Mouse (Mus musculus) cortical plate, adult 2 months (tissue): ENCODE data around the gene Adk. TPM values are rescaled to one million over a fixed set of nuclear protein-coding genes. Genes with fewer than 3 reads are reported as not detected.
"Not testable (repeated sequence)": the region's sequence is repeated elsewhere in the genome, so short reads cannot be mapped to it uniquely, and the experiment has no call there.

Experiments used
- H3K27ac ChIP-seq: fragments of 200-500 bp; 2 replicates; pipeline ENCODE4 v1.5.1; 2012; ENCODE audit warnings: low read length, control low read depth, inconsistent platforms; ENCODE audit not compliant: insufficient read depth
- H3K4me1 ChIP-seq: fragments of 200-500 bp; 2 replicates; pipeline ENCODE4 v1.6.1; 2011; ENCODE audit warnings: low read length; ENCODE audit not compliant: control insufficient read depth, insufficient read depth
- H3K4me3 ChIP-seq: fragments of 200-500 bp; 2 replicates; pipeline ENCODE4 v1.5.1; 2011; ENCODE audit warnings: mild to moderate bottlenecking, low read length, control low read depth; ENCODE audit not compliant: insufficient read depth
- CTCF ChIP-seq: fragments of 200-500 bp; IDR thresholded peaks from 2 replicates; pipeline ENCODE4 v1.5.1; 2011; ENCODE audit warnings: mild to moderate bottlenecking, control low read depth, low read length; ENCODE audit not compliant: insufficient read depth; ENCODE audit errors: extremely low read depth
- POLR2A ChIP-seq: fragments of 200-500 bp; IDR thresholded peaks from 2 replicates; pipeline ENCODE4 v1.6.1; 2011; ENCODE audit warnings: mild to moderate bottlenecking, low read length, control low read depth; ENCODE audit not compliant: insufficient read depth; ENCODE audit errors: extremely low read depth
- polyA plus RNA-seq: library from polyadenylated mRNA; depleted of rRNA; stranded (reverse); fragments of >200 nt; gene quantifications from 2 replicates; pipeline ENCODE4 v1.2.3, GENCODE M21; 2012

Gene Adk
- polyA plus RNA-seq, 1 experiment = 65.2 TPM

GRCm38 (mm10) chr14:21077939-21078338, 25.6 kb downstream of the Adk start:
- Histone ChIP-seq H3K27ac (no peak overlapping the region), H3K4me1 (peaks cover 4% of the 10 kb centered on the region; the same call in 1 of the 2 replicates), H3K4me3 (no peak overlapping the region)
- TF ChIP-seq CTCF (no peak), POLR2A (no peak)

- Histone ChIP-seq H3K27ac (no peak overlapping the region), H3K4me3 (no peak overlapping the region), H3K4me1 (peaks cover 4% of the 10 kb centered on the region; the same call in 1 of the 2 replicates)
- TF ChIP-seq CTCF = no peak
- TF ChIP-seq POLR2A = no peak
Observed at GRCm38 (mm10) chr14:21078511-21078910, 26.1 kb downstream of the Adk start.

DNA sequence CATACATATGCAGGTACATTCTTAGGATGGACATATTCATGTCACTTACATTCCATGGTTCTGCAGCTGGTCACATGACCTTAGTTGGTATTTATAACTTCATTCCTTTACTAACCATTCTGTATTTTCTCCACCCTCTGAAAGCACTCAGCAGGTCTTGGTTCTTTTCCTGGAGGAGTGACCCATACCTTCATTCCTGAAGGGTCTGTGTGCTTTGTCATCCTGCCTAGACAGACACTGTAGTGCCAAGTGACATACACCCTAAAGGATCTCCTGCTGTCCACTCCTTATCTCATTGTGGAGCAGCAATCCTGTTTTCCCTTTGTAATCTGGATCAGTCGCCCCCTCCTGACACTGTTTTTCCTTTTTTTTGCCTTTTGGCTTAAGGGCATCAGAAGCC, 30.4 kb downstream of the Adk start:
- Histone ChIP-seq H3K27ac (no peak overlapping the region), H3K4me1 (peaks cover 4% of the 10 kb centered on the region; the same call in 1 of the 2 replicates), H3K4me3 (no peak overlapping the region)
- TF ChIP-seq POLR2A (no peak), CTCF (no peak)

- Histone ChIP-seq H3K4me3 (no peak overlapping the region), H3K27ac (no peak overlapping the region)
- TF ChIP-seq POLR2A (no peak), CTCF (no peak)
Observed at GRCm38 (mm10) chr14:21085666-21086065, 33.3 kb downstream of the Adk start.

GRCm38 (mm10) chr14:21086106-21086505, 33.7 kb downstream of the Adk start:
- peaks cover 4% of the 10 kb centered on the region; the same call in 1 of the 2 replicates for H3K4me1 ChIP-seq
- H3K27ac ChIP-seq = no peak overlapping the region
- no peak overlapping the region for H3K4me3 ChIP-seq
- TF ChIP-seq CTCF = no peak
- no peak for TF ChIP-seq POLR2A

More at GRCm38 (mm10) chr14:21085666-21086065, 33.3 kb downstream of the Adk start:
- peaks cover 4% of the 10 kb centered on the region; the same call in 1 of the 2 replicates for H3K4me1 ChIP-seq

DNA sequence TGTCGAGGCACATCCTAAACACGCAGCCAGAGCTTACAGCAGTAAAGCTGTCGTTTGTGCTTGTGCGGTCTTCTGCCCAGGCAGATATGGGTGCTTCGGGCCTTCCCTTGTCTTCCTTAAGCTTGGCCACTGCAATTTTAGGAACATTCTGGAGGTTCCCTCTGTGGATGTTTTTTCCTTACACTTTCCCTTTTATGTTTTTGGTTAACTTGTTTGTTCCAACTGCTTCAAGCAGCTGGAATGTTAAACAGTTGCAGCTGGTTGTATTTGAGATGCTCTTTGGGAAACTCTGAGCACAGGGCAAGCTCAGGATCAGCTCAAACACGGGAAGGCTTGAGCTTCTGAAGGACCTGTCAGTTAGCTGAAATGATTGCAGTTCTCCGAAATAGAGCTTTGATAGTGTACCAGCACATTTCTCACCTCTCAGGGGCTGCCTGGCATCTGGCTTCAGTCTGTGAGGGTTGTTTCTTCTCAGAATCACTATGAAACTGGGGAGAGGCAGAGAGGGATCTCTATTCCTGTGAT, 34.5 kb downstream of the Adk start:
- Histone ChIP-seq H3K4me1 (peaks cover 4% of the 10 kb centered on the region; the same call in 1 of the 2 replicates), H3K27ac (peak overlapping the region; percentile 57; the same call in 1 of the 2 replicates)
- TF ChIP-seq POLR2A = no peak
- no peak for TF ChIP-seq CTCF

GRCm38 (mm10) chr14:21087390-21088060, 35.2 kb downstream of the Adk start:
- no peak for TF ChIP-seq CTCF
- TF ChIP-seq POLR2A = no peak
- Histone ChIP-seq H3K27ac (0 out of 2 replicates have a peak overlapping the region, but pooled peaks have one; percentile 15), H3K4me1 (peaks cover 4% of the 10 kb centered on the region; the same call in 1 of the 2 replicates)

More for the DNA sequence above, 34.5 kb downstream of the Adk start:
- H3K4me3 ChIP-seq = no peak overlapping the region

DNA sequence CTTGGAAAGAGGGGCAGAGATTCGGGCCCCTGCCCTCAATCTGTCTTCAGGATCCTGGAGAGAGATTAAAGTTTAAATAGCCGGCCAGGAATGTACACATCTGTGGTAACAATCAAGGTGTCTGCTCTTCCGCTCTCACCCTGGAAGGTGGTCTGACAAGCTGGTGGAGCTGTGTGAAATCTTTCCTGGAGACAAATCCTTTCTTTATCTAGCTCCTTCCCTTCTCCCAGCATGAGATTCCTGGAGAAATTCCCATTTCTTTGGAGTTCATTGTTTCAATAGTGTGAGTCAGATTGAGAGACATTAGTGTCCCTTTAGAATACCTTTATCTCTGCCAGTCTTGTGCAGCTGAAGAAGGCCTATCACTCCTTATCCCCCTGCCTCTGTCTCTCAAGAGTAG, 36.4 kb downstream of the Adk start:
- no peak for TF ChIP-seq CTCF
- no peak for TF ChIP-seq POLR2A
- H3K27ac ChIP-seq = no peak overlapping the region
- H3K4me3 ChIP-seq = no peak overlapping the region
- peaks cover 4% of the 10 kb centered on the region; the same call in 1 of the 2 replicates for H3K4me1 ChIP-seq

More at GRCm38 (mm10) chr14:21087390-21088060, 35.2 kb downstream of the Adk start:
- no peak overlapping the region for H3K4me3 ChIP-seq

DNA sequence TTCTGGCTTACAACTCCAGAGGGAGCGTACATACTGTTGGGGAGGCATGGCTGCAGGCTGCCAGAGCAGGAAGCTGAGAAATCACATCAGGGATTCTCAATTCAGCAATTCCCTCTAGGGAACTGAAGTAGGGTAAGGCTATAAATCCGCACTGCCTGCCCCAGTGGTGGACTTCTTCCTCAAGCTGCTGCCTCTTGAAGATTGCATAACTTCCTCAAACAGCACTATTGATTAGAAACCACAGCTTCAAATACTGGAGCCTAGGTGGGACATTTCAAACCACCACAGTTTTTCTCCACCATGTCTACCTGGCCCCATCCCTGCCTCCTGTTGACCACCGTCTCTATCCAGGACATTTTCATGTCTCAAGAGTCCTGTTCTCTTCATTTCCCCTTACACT, 38.0 kb downstream of the Adk start:
- H3K4me1 ChIP-seq = peaks cover 4% of the 10 kb centered on the region; the same call in 1 of the 2 replicates
- no peak overlapping the region for H3K4me3 ChIP-seq
- H3K27ac ChIP-seq = no peak overlapping the region
- TF ChIP-seq CTCF (no peak), POLR2A (no peak)

DNA sequence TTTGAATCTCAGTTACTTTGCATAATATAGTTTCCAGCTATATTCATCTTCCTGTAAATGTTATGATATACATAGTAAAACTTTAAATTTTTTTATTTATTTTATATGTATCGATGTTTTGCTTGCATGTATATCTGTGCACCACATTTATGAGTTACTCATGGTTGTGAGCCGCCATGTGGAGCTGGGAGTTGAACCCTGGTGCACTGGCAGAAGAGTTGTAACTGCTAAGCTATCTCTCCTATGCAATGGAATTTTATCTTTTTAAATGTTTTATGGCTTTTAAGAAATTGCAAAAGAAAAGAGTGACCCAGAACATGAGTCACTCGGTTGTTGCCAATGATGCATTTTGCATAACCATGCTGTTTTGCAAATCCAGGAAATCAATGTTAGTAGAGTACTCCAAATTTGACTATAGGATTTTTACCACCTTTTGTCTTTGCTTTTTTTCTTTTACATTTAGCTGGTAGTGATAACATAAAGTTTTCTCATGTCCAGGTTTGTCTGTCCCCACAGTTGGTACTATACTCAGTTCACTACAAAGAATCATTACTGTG, 38.6 kb downstream of the Adk start:
- no peak for TF ChIP-seq CTCF
- TF ChIP-seq POLR2A = no peak
- Histone ChIP-seq H3K4me1 (peaks cover 4% of the 10 kb centered on the region; the same call in 1 of the 2 replicates), H3K4me3 (no peak overlapping the region), H3K27ac (no peak overlapping the region)

- not testable (repeated sequence) for H3K4me3 ChIP-seq, H3K4me1 ChIP-seq, H3K27ac ChIP-seq
Observed at GRCm38 (mm10) chr14:21094161-21094560, 41.8 kb downstream of the Adk start.
